Mouse (Mus musculus) gastrocnemius, postnatal 10 days (tissue): ENCODE data around the gene Intu. TPM values are rescaled to one million over a fixed set of nuclear protein-coding genes. Genes with fewer than 3 reads are reported as not detected.

Experiments used
- DNase-seq: peaks from one replicate; pipeline ENCODE4 v3.0.0; 2021; ENCODE audit warnings: mixed read lengths
- total RNA-seq, 2 experiments: library from RNA; stranded (reverse); gene quantifications; 2 replicates each; pipeline ENCODE4 v1.2.3; 2021

Intu gene
- total RNA-seq, 2 experiments from 2014 or later: 1.3 to 1.9 TPM

- DNase-seq: peak; percentile 44
Measured at GRCm38 (mm10) chr3:40685855-40686515, 154.9 kb downstream of the Intu start.

- DNase-seq: no peak
Measured at GRCm38 (mm10) chr3:40686836-40687235, 155.8 kb downstream of the Intu start.

- DNase-seq: no peak
Measured at GRCm38 (mm10) chr3:40687588-40687987, 156.5 kb downstream of the Intu start.

- DNase-seq: no peak
Measured at GRCm38 (mm10) chr3:40691566-40691965, 160.5 kb downstream of the Intu start.

GRCm38 (mm10) chr3:40693435-40693834 is 162.3 kb downstream of the Intu start:
- no peak for DNase-seq

DNA sequence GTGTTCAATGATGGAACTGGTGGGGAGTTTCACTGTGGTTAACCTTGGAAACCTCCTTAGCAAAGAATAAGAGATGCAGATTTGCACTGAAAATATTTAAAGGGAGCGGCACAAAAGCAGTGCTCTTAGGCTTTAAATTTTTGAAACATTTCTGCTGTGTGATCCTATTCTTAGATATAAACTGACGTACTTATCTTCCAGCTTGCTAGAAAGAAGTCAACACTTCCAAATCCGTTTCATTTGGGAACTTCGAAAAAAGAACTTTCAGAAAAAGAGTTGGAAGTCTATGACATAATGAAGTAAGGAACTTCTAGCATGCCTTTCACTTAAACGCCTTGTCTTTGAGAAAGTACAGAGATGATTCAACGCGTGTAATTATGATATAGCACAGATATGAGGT is 162.9 kb downstream of the Intu start:
- no peak for DNase-seq

GRCm38 (mm10) chr3:40694438-40694837 is 163.4 kb downstream of the Intu start:
- DNase-seq: peak; percentile 45

DNA sequence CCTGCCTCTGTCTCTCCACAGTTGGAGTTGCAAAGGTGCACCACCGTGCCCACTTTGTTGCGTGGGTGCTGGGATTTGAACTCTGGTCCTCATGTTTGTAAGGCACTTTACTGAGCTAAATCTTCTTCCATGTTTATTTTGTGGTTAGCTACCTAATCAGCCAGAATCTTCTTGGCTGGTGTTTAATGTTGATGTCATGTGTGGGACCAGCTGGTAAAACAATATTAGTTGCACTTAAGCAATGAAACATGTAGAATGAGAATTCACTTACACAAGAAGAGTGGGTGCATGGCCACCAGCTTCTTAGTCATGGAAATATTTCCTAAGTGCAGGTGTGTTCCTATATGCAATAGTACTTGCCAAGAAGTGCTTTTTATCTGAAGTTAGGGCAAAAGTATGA is 164.1 kb downstream of the Intu start:
- no peak for DNase-seq

DNA sequence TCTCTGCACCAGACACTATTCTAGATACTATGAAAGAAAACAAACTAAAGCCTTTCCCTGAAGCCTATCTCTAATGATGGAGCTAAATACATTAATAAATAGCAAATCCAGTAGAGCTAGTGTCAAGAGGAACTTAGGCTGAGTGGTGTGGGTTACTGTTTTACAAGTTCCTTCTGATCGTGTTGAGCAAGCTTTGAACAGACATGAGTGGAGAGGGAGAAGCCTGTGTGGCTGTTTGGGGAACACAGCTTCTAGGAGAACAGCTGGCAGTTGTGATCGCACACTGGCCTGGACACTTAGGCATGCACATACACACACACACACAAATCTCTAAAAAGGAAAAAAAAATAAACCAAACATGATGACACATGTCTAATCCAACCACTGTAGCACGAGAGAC is 167.7 kb downstream of the Intu start:
- no peak for DNase-seq

DNA sequence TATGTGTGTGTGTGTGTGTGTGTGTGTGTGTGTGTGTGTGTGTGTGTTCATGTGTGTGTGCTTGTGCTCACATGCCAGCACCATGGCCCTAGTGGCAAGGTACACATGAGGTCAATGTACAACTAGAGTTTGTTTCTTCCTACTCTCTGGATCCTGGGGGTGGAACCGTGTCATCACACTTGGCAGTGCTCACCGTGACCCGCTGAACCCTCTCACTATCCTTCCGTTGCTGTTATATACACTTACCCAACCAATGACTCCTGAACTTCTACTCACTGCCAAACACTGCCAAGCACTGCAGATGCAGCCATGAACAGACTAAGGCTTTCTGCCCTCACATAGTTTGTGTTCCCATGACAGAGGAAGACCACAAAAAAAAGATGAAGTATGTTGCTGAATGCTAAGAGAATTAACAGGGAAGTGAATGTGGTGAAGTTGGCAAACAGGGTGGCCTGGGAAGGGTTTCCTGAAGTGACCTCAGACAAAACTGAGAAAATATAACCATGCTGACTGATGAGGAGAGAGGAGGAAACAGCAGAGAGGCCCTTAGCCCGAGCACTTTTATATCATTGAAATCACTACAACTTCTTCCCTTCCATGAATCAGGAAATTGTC is 173.8 kb downstream of the Intu start:
- no peak for DNase-seq

GRCm38 (mm10) chr3:40708655-40709054 is 177.6 kb downstream of the Intu start, which contains the start of gene Slc25a31:
Slc25a31 (plus strand) TSS chr3:40708855.
- no peak for DNase-seq

GRCm38 (mm10) chr3:40716056-40716455 is 185.0 kb downstream of the Intu start:
- DNase-seq: no peak

DNA sequence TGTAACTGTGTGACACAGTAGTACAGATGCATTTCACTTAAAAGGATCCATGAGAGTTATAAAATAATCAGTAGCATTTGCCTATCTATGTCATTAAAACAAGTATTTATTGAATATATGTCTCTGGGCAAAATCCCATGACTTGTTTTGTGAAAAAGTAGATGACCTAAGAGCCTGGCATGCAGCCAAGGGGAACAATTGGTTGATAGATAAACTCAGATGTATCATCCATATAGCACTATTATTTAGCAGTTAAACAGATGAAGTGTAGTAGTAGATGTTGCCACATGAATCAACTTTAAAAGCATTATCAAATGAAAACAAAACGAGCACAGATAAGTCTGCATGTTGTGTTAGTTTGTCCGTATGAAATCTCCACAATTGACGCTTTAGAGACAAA is 187.9 kb downstream of the Intu start:
- no peak for DNase-seq

DNA sequence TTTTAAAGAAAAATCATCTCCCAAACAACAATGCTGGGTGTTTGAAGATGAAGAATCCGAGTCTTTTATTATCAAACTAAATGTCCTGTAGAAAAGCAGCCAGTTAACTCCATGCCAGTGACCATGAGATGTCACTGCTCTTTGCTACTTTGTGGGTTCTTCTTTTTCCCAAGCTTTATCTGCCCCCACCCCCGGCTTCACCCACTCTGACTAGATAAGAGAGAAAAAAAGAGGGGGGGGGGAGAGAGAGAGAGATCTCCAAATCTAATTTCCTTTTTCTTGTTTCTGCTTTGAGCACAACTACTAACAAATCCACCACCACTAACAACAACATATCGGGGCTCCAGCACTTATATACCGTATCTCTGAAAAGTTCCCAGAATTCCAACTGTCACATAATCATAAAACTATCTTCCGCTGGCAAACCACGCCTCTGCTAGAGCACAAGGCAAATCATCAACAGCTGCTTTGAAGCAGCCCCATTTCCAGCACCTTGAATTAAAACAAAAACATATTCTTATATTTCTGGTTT is 207.4 kb downstream of the Intu start:
- no peak for DNase-seq

DNA sequence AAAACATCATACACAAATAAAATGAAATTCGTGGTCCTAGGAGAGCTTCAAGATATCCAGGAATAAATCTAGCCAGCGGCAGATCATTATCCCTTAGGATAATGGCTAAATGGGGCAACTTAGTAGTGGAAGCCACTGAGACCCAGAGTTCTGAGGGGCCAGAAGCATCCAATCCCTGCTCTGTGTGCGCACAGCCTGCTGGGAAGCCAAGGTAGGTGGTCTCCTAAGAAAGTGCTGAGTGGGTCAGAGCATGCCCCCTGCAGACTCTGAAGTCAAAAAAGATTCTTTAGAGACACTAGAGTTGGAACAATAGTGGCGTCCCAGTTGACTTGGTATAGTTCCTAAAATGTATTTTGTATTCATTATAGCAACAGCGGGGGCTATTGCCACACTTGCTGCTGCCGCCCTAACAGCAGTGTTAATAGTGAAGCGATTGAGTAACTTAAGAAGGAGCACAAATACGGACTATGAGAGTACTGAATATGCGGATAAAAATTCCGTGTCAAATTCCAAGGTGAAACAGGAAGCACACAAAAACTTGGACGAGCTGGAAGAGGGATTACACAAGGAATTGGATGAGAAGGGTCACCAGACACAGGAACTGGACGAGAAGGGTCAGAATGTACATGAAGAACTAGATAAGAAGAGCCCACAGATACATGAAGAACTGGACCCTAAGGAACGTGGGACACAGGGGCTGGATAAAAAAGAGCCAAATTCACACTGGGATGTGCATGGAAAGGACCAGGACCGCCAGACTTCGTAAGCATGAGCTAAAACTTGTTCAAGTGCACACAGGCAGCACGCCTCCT is 213.1 kb downstream of the Intu start, which contains the start of gene Hspa4l:
Gene Hspa4l, plus strand, starts transcription at position 472 of the 812 bp plus-strand sequence.
- no peak for DNase-seq

DNA sequence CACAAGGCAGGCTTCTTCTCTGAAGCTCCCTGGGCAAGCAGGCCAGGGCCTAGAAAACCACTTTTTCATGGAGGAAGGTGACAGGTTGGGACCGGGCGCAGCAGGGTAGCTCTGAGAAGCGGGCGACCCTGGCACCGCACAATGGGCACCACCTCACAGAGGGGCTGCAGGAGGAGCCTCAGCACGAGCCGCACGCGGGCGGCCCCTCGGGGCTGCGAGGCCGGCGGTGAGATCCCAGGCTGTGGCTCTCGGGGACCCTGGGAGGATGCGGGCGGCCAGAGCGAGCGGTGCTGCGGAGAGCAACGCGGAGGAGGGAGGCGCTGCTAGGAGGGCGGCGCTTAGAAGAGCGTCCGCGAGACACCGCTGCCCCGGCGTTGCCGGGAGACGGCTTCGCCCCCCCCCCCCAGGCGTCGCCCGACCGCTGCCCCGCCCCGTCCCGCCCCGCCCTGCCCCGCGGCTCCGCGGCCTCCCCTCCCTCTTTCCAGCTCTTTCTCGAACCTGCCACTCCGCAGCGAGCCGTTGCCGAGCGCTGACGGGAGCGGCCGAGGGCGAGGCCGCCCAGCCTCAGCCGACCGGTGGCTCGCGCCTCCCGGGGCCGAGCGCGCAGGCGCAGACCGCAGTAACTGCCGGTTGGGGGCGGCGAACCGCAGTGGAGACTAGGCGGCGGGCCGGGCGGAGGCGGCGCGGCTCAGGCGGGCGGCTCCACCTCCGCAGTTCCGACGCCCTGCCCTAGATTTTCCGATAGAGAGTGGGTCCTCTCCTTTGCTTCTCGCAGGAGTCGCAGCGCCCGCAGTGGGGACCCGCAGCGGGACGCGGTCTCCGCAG is 214.0 kb downstream of the Intu start:
- DNase-seq: peak; percentile 93

DNA sequence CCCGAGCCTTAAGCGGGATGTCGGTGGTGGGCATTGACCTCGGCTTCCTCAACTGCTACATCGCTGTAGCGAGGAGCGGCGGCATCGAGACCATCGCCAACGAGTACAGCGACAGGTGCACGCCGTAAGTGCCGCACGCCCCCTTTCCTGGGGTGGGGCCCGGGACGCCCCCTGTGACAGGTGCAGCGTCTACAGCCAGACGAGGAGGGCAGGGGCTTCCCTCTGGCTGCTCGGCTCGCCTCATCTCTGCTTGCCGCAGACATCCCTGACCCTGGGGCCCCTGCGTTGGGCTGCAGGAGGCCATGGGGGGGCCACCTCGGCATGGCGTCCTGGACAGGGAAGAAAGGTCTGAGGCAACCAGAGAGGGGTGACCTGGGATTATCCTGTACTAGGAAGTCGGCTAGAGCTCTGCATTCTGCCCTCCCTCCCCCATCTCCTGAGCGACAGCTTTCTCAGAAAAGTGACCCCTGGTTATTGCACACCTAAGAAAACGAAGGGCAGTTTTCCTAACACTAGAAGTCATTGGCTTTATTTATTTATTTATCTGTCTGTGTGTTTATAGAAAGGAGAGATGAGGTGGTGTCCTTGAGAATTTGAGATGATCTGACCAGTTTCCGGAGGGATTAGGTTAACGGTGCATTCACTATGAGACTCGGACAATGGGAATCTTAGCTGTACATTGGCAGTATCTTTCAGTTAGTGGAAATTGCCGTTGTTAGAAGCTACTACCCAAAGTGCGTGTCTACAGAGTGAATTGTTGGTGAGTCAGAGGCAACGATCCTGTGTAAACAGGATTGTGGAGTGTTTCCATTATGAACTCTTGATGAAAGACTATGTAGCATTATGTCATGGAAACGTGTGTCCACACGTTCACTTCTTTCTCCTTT is 214.8 kb downstream of the Intu start:
- no peak for DNase-seq
